In genomic region chr5:123679106-123679505, GRCm38 (mm10) we compare ENCODE assay signal across 18 mouse cellular contexts. TPM values are rescaled to one million over a fixed set of nuclear protein-coding genes. Genes with fewer than 3 reads are reported as not detected.
DNase-seq lines count a peak whose midpoint lies in the region; ATAC-seq and TF ChIP-seq lines count a peak whose summit lies in the region.
"Had no signal": no experiment of that assay in that cellular context is flagged by ENCODE, and none has a peak within 500 bp of the region (broad histone marks: within the 10 kb centered on the region; RNA-seq: fewer than 3 reads in every experiment).

No protein-coding gene starts in this region.

- no peak overlapping the region for H3K4me3 ChIP-seq in gastrocnemius, adult 2 months
- H3K4me3 ChIP-seq in liver, postnatal 0 days (ENCODE audit: low read depth, low read length): no peak overlapping the region
- no peak overlapping the region for H3K4me3 ChIP-seq in liver, embryonic 11.5 days (ENCODE audit: low read depth, low read length)
- no peak overlapping the region for H3K4me3 ChIP-seq in neural tube, embryonic 15.5 days (replicated peaks)
- H3K4me3 ChIP-seq: embryonic facial prominence, embryonic 12.5 days; hindbrain, embryonic 15.5 days; limb, embryonic 12.5 days had no signal

- DNase-seq in gastrocnemius, adult 2 months: no peak
- DNase-seq in gastrocnemius, postnatal 36 days: no peak
- no peak for DNase-seq in liver, postnatal 0 days
- no peak for DNase-seq in liver, embryonic 11.5 days (ENCODE audit: low spot score)
- DNase-seq in 416B (ENCODE audit: low read depth): peak; percentile 55
- DNase-seq: gastrocnemius, postnatal 10 days; kidney, adult 11 months; kidney, postnatal 14 days; midbrain, embryonic 14.5 days; spleen, adult 18-20 months had no signal

- WGBS in liver, postnatal 0 days (ENCODE audit: insufficient replicate concordance): 52% methylated on average over 3 of the region's 3 CpGs
- 63% methylated on average over 3 of the region's 3 CpGs for WGBS in liver, embryonic 11.5 days
- 69% methylated on average over 3 of the region's 3 CpGs for WGBS in neural tube, embryonic 15.5 days

- no peaks in the 10 kb centered on the region for H3K9me3 ChIP-seq in liver, postnatal 0 days (ENCODE audit: low read length)
- H3K9me3 ChIP-seq in liver, embryonic 11.5 days (ENCODE audit: control insufficient read depth, low read length): no peaks in the 10 kb centered on the region
- no peaks in the 10 kb centered on the region for H3K9me3 ChIP-seq in neural tube, embryonic 15.5 days (replicated peaks)
- H3K9me3 ChIP-seq: embryonic facial prominence, embryonic 12.5 days; G1E; hindbrain, embryonic 15.5 days; limb, embryonic 12.5 days had no signal

- no peak overlapping the region for H3K4me2 ChIP-seq in liver, postnatal 0 days (ENCODE audit: low read depth, low read length)
- H3K4me2 ChIP-seq in liver, embryonic 11.5 days: no peak overlapping the region
- no peak overlapping the region for H3K4me2 ChIP-seq in neural tube, embryonic 15.5 days
- H3K4me2 ChIP-seq: embryonic facial prominence, embryonic 12.5 days; hindbrain, embryonic 15.5 days; limb, embryonic 12.5 days had no signal

- peak overlapping the region; percentile 99 for H3K27ac ChIP-seq in gastrocnemius, adult 2 months
- H3K27ac ChIP-seq in liver, postnatal 0 days (ENCODE audit: low read depth): no peak overlapping the region
- no peak overlapping the region for H3K27ac ChIP-seq in liver, embryonic 11.5 days (ENCODE audit: low read depth, low read length)
- no peak overlapping the region for H3K27ac ChIP-seq in neural tube, embryonic 15.5 days (replicated peaks)
- H3K27ac ChIP-seq: embryonic facial prominence, embryonic 12.5 days; limb, embryonic 12.5 days; macrophage had no signal

- H3K36me3 ChIP-seq in liver, postnatal 0 days (replicated peaks; ENCODE audit: insufficient read depth, low read length): no peaks in the 10 kb centered on the region
- no peaks in the 10 kb centered on the region for H3K36me3 ChIP-seq in liver, embryonic 11.5 days (ENCODE audit: control insufficient read depth, insufficient read depth, low read length)
- H3K36me3 ChIP-seq in neural tube, embryonic 15.5 days: no peaks in the 10 kb centered on the region
- H3K36me3 ChIP-seq: hindbrain, embryonic 15.5 days had no signal

- intact Hi-C loops in gastrocnemius, adult 2 months (cut with DNase I): no loop called here
- intact Hi-C loops in gastrocnemius, postnatal 36 days (cut with DNase I): no loop called here

- H3K4me1 ChIP-seq in liver, postnatal 0 days (ENCODE audit: insufficient read depth): peaks cover 12% of the 10 kb centered on the region
- H3K4me1 ChIP-seq in liver, embryonic 11.5 days (replicated peaks; ENCODE audit: control insufficient read depth, insufficient read depth, low read length): peaks cover 18% of the 10 kb centered on the region
- H3K4me1 ChIP-seq in neural tube, embryonic 15.5 days: peaks cover 41% of the 10 kb centered on the region

- H3K27me3 ChIP-seq in liver, postnatal 0 days (ENCODE audit: insufficient read depth, low read length): no peaks in the 10 kb centered on the region
- H3K27me3 ChIP-seq in liver, embryonic 11.5 days (replicated peaks; ENCODE audit: control insufficient read depth, insufficient read depth, low read length): no peaks in the 10 kb centered on the region
- H3K27me3 ChIP-seq in neural tube, embryonic 15.5 days (replicated peaks): no peaks in the 10 kb centered on the region
- H3K27me3 ChIP-seq: embryonic facial prominence, embryonic 12.5 days; hindbrain, embryonic 15.5 days; limb, embryonic 12.5 days had no signal

- ATAC-seq in liver, postnatal 0 days: no peak
- ATAC-seq in liver, embryonic 11.5 days (replicated peaks; ENCODE audit: low FRiP score): no peak
- ATAC-seq in megakaryocyte progenitor cell, adult 5-6 weeks (replicated peaks; ENCODE audit: poor library complexity): 0 out of 2 replicates have a peak, but pooled peaks have one; percentile 17
- ATAC-seq in neural tube, embryonic 15.5 days (ENCODE audit: low FRiP score): no peak
- ATAC-seq: CD4-positive, CD25-positive, alpha-beta regulatory T cell, adult 4 months had no signal

- TF ChIP-seq CTCF in gastrocnemius, adult 2 months (IDR thresholded peaks at IDR 0.05): peak; percentile 17; the same call in 1 of the 2 replicates
- TF ChIP-seq CTCF in liver, postnatal 0 days (IDR thresholded peaks at IDR 0.05; ENCODE audit: low read depth): 0 out of 2 replicates have a peak, but pooled peaks have one; percentile 17

- TF ChIP-seq EP300 in liver, postnatal 0 days (IDR thresholded peaks at IDR 0.05; ENCODE audit: low read depth): no peak

- H3K9ac ChIP-seq in liver, postnatal 0 days (replicated peaks): no peak overlapping the region
- no peak overlapping the region for H3K9ac ChIP-seq in liver, embryonic 11.5 days (ENCODE audit: low read depth, low read length)
- no peak overlapping the region for H3K9ac ChIP-seq in neural tube, embryonic 15.5 days (replicated peaks)
- H3K9ac ChIP-seq: embryonic facial prominence, embryonic 12.5 days; hindbrain, embryonic 15.5 days; limb, embryonic 12.5 days had no signal

RNA-seq across cellular contexts. Expression of gene Clip1, which starts 5.3 kb away (rescaled TPM):
- 100 to 1,000 TPM; 286 to 331 TPM for total RNA-seq in gastrocnemius, adult 2 months (2021)
- total RNA-seq in gastrocnemius, postnatal 36 days (2021): 100 to 1,000 TPM; 264 to 276 TPM
- 10.1 and 12.2 TPM in 2 replicates for polyA plus RNA-seq in liver, postnatal 0 days (2015; fragmentation: Nextera tagmentation; extraction: Ambion mirVana)
- 22.8 and 27.6 TPM in 2 replicates for polyA plus RNA-seq in liver, embryonic 11.5 days (2014; fragmentation: Nextera tagmentation; extraction: Ambion mirVana)
- 45.7 and 46.4 TPM in 2 replicates for total RNA-seq in megakaryocyte progenitor cell, adult 5-6 weeks (2015)
- total RNA-seq in megakaryocyte progenitor cell, adult 5-6 weeks (2017): 72.5 and 98.3 TPM in 2 replicates
- 72.1 and 81.1 TPM in 2 replicates for polyA plus RNA-seq in neural tube, embryonic 15.5 days (2015; fragmentation: Nextera tagmentation; extraction: Ambion mirVana)

RNA-seq across cellular contexts. Expression of gene Zcchc8, which starts 41.8 kb away (rescaled TPM):
- 10 to 100 TPM; 17.1 to 22.0 TPM for total RNA-seq in gastrocnemius, adult 2 months (2021)
- 10 to 100 TPM in 1 of 2 experiments, 1 to 10 TPM in 1; 9.9 to 17.6 TPM for total RNA-seq in gastrocnemius, postnatal 36 days (2021)
- 19.3 and 23.7 TPM in 2 replicates for polyA plus RNA-seq in liver, postnatal 0 days (2015; fragmentation: Nextera tagmentation; extraction: Ambion mirVana)
- polyA plus RNA-seq in liver, embryonic 11.5 days (2014; fragmentation: Nextera tagmentation; extraction: Ambion mirVana): 89.3 and 92.1 TPM in 2 replicates
- 50.8 and 52.0 TPM in 2 replicates for total RNA-seq in megakaryocyte progenitor cell, adult 5-6 weeks (2015)
- total RNA-seq in megakaryocyte progenitor cell, adult 5-6 weeks (2017): 103 and 131 TPM in 2 replicates
- polyA plus RNA-seq in neural tube, embryonic 15.5 days (2015; fragmentation: Nextera tagmentation; extraction: Ambion mirVana): 57.0 and 65.8 TPM in 2 replicates
